ENCODE assay signal across 11 mouse cellular contexts in genomic region chr7:35718421-35719178, GRCm38 (mm10). TPM values are rescaled to one million over a fixed set of nuclear protein-coding genes. Genes with fewer than 3 reads are reported as not detected.
A peak's percentile ranks its signal among the peaks of the same experiment; 100 is the strongest.
DNase-seq lines count a peak whose midpoint lies in the region; ATAC-seq and TF ChIP-seq lines count a peak whose summit lies in the region.
"Had no signal": no experiment of that assay in that cellular context is flagged by ENCODE, and none has a peak within 500 bp of the region (broad histone marks: within the 10 kb centered on the region; RNA-seq: fewer than 3 reads in every experiment).

No protein-coding gene starts in this region.

- H3K36me3 ChIP-seq in hindbrain, postnatal 0 days (ENCODE audit: insufficient read depth, low read length) = peaks cover 31% of the 10 kb centered on the region
- H3K36me3 ChIP-seq in hindbrain, embryonic 13.5 days = peaks cover 77% of the 10 kb centered on the region

- POLR2A ChIA-PET in Patski (lab: Charles Lee) = no interaction called here

- WGBS in hindbrain, postnatal 0 days = 88% methylated on average over 8 of the region's 8 CpGs
- 90% methylated on average over 8 of the region's 8 CpGs for WGBS in hindbrain, embryonic 13.5 days

- H3K9me3 ChIP-seq in hindbrain, postnatal 0 days (ENCODE audit: low read length) = no peaks in the 10 kb centered on the region
- H3K9me3 ChIP-seq in hindbrain, embryonic 13.5 days = no peaks in the 10 kb centered on the region; the same call in 1 of the 2 replicates
- H3K9me3 ChIP-seq: heart, embryonic 15.5 days; midbrain, embryonic 12.5 days had no signal

- H3K4me3 ChIP-seq in hindbrain, postnatal 0 days (ENCODE audit: low read length) = no peak overlapping the region
- H3K4me3 ChIP-seq in hindbrain, embryonic 13.5 days = no peak overlapping the region
- H3K4me3 ChIP-seq: heart, embryonic 15.5 days; midbrain, embryonic 12.5 days had no signal

- no peak overlapping the region for H3K4me2 ChIP-seq in hindbrain, postnatal 0 days (ENCODE audit: low read depth, low read length)
- H3K4me2 ChIP-seq in hindbrain, embryonic 13.5 days = no peak overlapping the region
- H3K4me2 ChIP-seq: heart, embryonic 15.5 days; midbrain, embryonic 12.5 days had no signal

- ATAC-seq in hindbrain, postnatal 0 days = peak; percentile 59; the same call in 1 of the 2 replicates
- ATAC-seq in hindbrain, embryonic 13.5 days (ENCODE audit: low FRiP score) = no peak
- peak; percentile 54 for ATAC-seq in Patski
- 0 out of 2 replicates have a peak, but pooled peaks have one; percentile 27 for ATAC-seq in monocyte, adult 5-6 weeks (replicated peaks; ENCODE audit: insufficient number of reproducible peaks, low FRiP score, low TSS enrichment, poor library complexity, severe bottlenecking)

- in situ Hi-C loops in Patski (cut with MboI; ENCODE audit: low pct_unique_long_range_greater_than_20kb) = no loop called here

- no peak overlapping the region for H3K27ac ChIP-seq in hindbrain, postnatal 0 days
- H3K27ac ChIP-seq in hindbrain, embryonic 13.5 days = no peak overlapping the region
- H3K27ac ChIP-seq: heart, embryonic 15.5 days; midbrain, embryonic 12.5 days had no signal

- no peaks in the 10 kb centered on the region for H3K4me1 ChIP-seq in hindbrain, postnatal 0 days (ENCODE audit: insufficient read depth, low read length)
- no peaks in the 10 kb centered on the region for H3K4me1 ChIP-seq in hindbrain, embryonic 13.5 days (replicated peaks)
- H3K4me1 ChIP-seq: heart, embryonic 15.5 days; midbrain, embryonic 12.5 days had no signal

- CTCF ChIA-PET in Patski (lab: Charles Lee) = interaction anchor here (0.6 kb wide), 1 partner anchor 21 kb away, joined by 3 read pairs; no protein-coding TSS in a partner anchor

- peak; percentile 55 for TF ChIP-seq CTCF in hindbrain, postnatal 0 days (IDR thresholded peaks at IDR 0.05; ENCODE audit: low read depth)
- peak; percentile 54 for TF ChIP-seq CTCF in Patski (IDR thresholded peaks at IDR 0.05)

- no peaks in the 10 kb centered on the region for H3K27me3 ChIP-seq in hindbrain, postnatal 0 days (ENCODE audit: insufficient read depth, low read length)
- no peaks in the 10 kb centered on the region for H3K27me3 ChIP-seq in hindbrain, embryonic 13.5 days
- H3K27me3 ChIP-seq in Patski = no peaks in the 10 kb centered on the region
- H3K27me3 ChIP-seq: heart, embryonic 15.5 days; midbrain, embryonic 12.5 days had no signal

- intact Hi-C loops in heart, postnatal 36 days (cut with DNase I) = no loop called here

- H3K9ac ChIP-seq in hindbrain, postnatal 0 days (replicated peaks; ENCODE audit: low read length) = no peak overlapping the region
- no peak overlapping the region for H3K9ac ChIP-seq in hindbrain, embryonic 13.5 days
- H3K9ac ChIP-seq: heart, embryonic 15.5 days; midbrain, embryonic 12.5 days had no signal

- no peak for DNase-seq in hindbrain, postnatal 0 days (ENCODE audit: low spot score)
- peak; percentile 26 for DNase-seq in right cerebral cortex, postnatal 25 days
- DNase-seq in right cerebral cortex, postnatal 36 days (ENCODE audit: low spot score in 2 of 2) = no peak
- DNase-seq in Patski (ENCODE audit: low read depth, low spot score) = no peak
- no peak for DNase-seq in cerebellum, adult 18-20 months
- DNase-seq in heart, postnatal 36 days = no peak
- DNase-seq: kidney, postnatal 14 days had no signal

RNA-seq across cellular contexts. Expression of gene Dpy19l3, which starts 35.7 kb away (rescaled TPM):
- total RNA-seq in hindbrain, postnatal 0 days (2014; rRNA removed) = 23.3 and 36.9 TPM in 2 replicates
- polyA plus RNA-seq in hindbrain, postnatal 0 days (2015; fragmentation: Nextera tagmentation; extraction: Ambion mirVana) = 32.1 and 43.7 TPM in 2 replicates
- polyA plus RNA-seq in hindbrain, embryonic 13.5 days (2015; fragmentation: Nextera tagmentation; extraction: Ambion mirVana) = 36.4 and 42.5 TPM in 2 replicates
- polyA plus RNA-seq in Patski (2021) = 28.4 TPM
- total RNA-seq in monocyte, adult 5-6 weeks (2017) = 5.0 to 14.2 TPM (median 9.7 TPM) in 3 replicates
- 1 to 10 TPM; 3.5 to 3.7 TPM for total RNA-seq in heart, postnatal 36 days (2021)
